Mouse (Mus musculus) midbrain, embryonic 15.5 days (tissue): Measurements from ENCODE around the gene Chpt1. TPM values are rescaled to one million over a fixed set of nuclear protein-coding genes. Genes with fewer than 3 reads are reported as not detected.
"Not testable (repeated sequence)": the region's sequence is repeated elsewhere in the genome, so short reads cannot be mapped to it uniquely, and the experiment has no call there.

Experiments used
- ATAC-seq: fragments of 200-750 bp; cut with Nextera tagmentation; replicated peaks from 2 replicates; pipeline ENCODE4 v1.8.0; 2017; ENCODE audit warnings: moderate TSS enrichment
- H3K27ac ChIP-seq: fragments of 300-500 bp; sonication (generic); 2 replicates; pipeline ENCODE4 v1.5.1; 2015; ENCODE audit warnings: mild to moderate bottlenecking, inconsistent platforms
- H3K27me3 ChIP-seq: fragments of 300-500 bp; sonication (generic); replicated peaks from 2 replicates; pipeline ENCODE4 v1.6.1; 2015; ENCODE audit warnings: inconsistent platforms
- H3K36me3 ChIP-seq: fragments of 300-500 bp; sonication (generic); replicated peaks from 2 replicates; pipeline ENCODE4 v1.6.1; 2015; ENCODE audit warnings: inconsistent platforms
- H3K4me1 ChIP-seq: fragments of 300-500 bp; sonication (generic); 2 replicates; pipeline ENCODE4 v1.6.1; 2015; ENCODE audit warnings: inconsistent platforms
- H3K4me2 ChIP-seq: fragments of 300-500 bp; sonication (generic); 2 replicates; pipeline ENCODE4 v1.6.1; 2015; ENCODE audit warnings: inconsistent platforms, mild to moderate bottlenecking, moderate library complexity
- H3K4me3 ChIP-seq: fragments of 300-500 bp; sonication (generic); 2 replicates; pipeline ENCODE4 v1.5.1; 2015; ENCODE audit warnings: mild to moderate bottlenecking, inconsistent platforms
- H3K9ac ChIP-seq: fragments of 300-500 bp; sonication (generic); 2 replicates; pipeline ENCODE4 v1.6.1; 2015; ENCODE audit warnings: mild to moderate bottlenecking, inconsistent platforms
- H3K9me3 ChIP-seq: fragments of 300-500 bp; sonication (generic); 2 replicates; pipeline ENCODE4 v1.6.1; 2016; ENCODE audit warnings: inconsistent platforms
- WGBS: fragments of 180-500 bp; shearing (Covaris S2); methylation state at CpG from one replicate; pipeline ENCODE4 v1.1.7; 2015; ENCODE audit warnings: mixed read lengths; 5-methylcytosine and 5-hydroxymethylcytosine counted together
- polyA plus RNA-seq: library from polyadenylated mRNA; unstranded; fragments of >200 nt; fragmentation: Nextera tagmentation; extraction: Ambion mirVana; gene quantifications from 2 replicates; pipeline ENCODE4 v1.2.1, GENCODE M21; 2015

Chpt1 gene
- polyA plus RNA-seq, 1 experiment from 2014 or later = 15.1 TPM

DNA sequence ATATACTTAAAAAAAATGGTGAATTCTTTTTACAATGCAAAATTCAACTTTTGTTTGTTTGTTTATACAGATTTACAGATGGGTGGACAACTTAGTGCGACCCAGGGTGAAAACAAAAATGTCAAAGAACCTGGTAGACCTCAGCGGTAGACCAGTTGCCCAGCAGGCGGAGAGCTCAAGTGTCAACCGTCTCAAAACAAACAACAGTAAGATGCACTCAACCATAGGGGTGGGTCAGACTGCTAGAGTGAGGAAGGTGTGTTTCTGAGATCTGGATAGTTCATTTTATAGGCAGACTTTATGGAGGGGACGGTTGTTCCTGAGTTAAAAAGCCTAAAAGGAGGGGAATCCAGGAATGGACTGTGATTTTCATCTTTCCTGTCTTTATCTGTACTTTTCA, 15.2 kb downstream of the Chpt1 start:
- H3K36me3 ChIP-seq = 0 out of 2 replicates have a peak, but pooled peaks cover 3% of the 10 kb centered on the region
- H3K27ac ChIP-seq = no peak overlapping the region
- H3K27me3 ChIP-seq = no peaks in the 10 kb centered on the region
- no peak for ATAC-seq
- no peak overlapping the region for H3K4me3 ChIP-seq
- WGBS = 91% methylated on average over 5 of the region's 5 CpGs
- no peaks in the 10 kb centered on the region for H3K9me3 ChIP-seq
- no peaks in the 10 kb centered on the region for H3K4me1 ChIP-seq
- H3K4me2 ChIP-seq = no peak overlapping the region
- no peak overlapping the region for H3K9ac ChIP-seq

DNA sequence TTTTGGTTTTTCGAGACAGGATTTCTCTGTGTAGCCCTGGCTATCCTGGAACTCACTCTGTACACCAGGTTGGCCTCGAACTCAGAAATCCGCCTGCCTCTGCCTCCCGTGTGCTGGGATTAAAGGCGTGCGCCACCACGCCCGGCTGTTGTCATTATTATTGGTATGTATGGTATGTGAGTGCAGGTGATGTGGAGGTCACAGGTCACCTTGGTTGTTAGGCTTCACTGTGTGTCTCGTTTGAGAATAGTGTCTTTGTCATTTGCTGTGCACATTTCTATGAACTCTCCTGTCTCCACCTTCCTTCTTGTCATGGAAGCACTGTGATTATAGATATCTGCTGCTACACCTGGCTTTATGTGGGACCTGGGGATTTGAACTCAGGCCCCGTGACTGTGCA, 21.0 kb downstream of the Chpt1 start:
- not testable (repeated sequence) for ATAC-seq, H3K4me1 ChIP-seq, H3K4me3 ChIP-seq, H3K9me3 ChIP-seq, H3K4me2 ChIP-seq, H3K36me3 ChIP-seq, H3K9ac ChIP-seq, H3K27me3 ChIP-seq, H3K27ac ChIP-seq
- WGBS = 91% methylated on average over 10 of the region's 10 CpGs

DNA sequence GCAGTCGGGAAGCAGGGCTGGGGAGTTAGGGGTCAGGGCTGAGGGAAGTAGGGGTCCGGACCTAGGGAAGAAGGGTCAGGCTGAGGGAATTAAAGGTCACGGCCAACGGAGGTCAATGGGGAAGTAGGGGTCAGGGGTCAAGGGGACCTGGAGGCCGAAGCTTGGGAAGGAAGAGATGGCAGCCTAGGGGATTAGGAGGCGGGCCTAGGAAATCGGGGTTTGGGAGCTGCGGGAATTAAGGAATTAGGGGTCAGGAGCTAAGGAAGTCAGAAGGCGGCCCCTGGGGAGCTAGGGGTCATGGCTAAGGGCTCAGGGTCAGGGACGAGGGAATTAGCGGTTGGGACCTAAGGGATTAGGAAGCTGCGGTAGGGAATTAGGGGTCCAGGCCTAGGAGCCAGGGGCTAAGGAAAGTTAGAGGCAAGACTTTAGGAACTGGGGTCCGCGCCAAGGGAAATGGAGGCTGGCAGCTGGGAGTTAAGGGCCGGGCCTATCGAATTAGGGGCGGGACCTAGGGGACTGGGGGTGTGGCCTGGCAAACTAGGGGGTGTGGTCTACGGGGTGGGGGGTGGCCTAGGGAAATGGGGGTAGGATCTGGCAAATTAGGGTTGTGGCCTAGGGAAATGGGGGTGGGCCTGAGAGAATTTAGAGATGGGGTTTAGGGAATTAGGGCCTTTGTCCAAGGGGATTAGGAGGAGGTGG, 43.6 kb downstream of the Chpt1 start:
- no peak overlapping the region for H3K27ac ChIP-seq
- 69% methylated on average over 18 of the region's 18 CpGs for WGBS
- H3K4me1 ChIP-seq = no peaks in the 10 kb centered on the region
- H3K9ac ChIP-seq = no peak overlapping the region
- H3K36me3 ChIP-seq = no peaks in the 10 kb centered on the region
- H3K4me2 ChIP-seq = no peak overlapping the region
- no peaks in the 10 kb centered on the region for H3K9me3 ChIP-seq
- ATAC-seq = no peak
- no peak overlapping the region for H3K4me3 ChIP-seq
- no peaks in the 10 kb centered on the region for H3K27me3 ChIP-seq

DNA sequence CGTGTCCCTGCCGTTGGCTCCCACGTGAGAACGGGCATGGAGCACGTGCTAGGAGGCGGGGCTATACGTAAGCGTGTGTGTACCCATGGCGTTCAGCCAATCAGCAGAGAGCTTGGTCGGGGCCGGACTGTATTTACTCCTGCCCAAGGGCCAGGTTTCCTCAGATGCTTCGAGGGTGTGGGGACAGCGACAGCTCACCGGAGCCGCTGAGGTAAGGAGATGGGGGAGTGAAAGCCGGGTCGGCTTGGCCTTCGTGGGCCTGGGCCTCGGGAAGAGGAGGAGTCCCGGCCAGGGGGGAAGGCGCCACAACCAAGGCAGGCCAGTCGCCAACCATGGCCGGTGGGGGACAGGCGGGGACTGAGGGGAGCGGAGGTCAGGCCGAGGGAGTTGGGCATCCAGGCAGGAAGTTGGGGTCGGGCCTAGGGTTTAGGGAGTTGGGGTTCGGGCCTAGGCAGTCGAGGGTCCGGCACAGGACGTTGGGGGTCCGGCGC, 44.3 kb downstream of the Chpt1 start, which contains the start of gene Sycp3:
Gene Sycp3, plus strand, starts transcription at position 68 of the 491 bp plus-strand sequence.
- 90% methylated on average over 33 of the region's 33 CpGs for WGBS
- no peaks in the 10 kb centered on the region for H3K4me1 ChIP-seq
- no peak within 1 kb of the TSS for H3K4me3 ChIP-seq
- H3K27ac ChIP-seq = no peak within 1 kb of the TSS
- no peak within 1 kb of the TSS for H3K9ac ChIP-seq
- H3K4me2 ChIP-seq = no peak within 1 kb of the TSS
- no peaks in the 10 kb centered on the region for H3K27me3 ChIP-seq
- H3K9me3 ChIP-seq = no peaks in the 10 kb centered on the region
- no peaks in the 10 kb centered on the region for H3K36me3 ChIP-seq
- ATAC-seq = 0 out of 2 replicates have a peak, but pooled peaks have one; percentile 20

DNA sequence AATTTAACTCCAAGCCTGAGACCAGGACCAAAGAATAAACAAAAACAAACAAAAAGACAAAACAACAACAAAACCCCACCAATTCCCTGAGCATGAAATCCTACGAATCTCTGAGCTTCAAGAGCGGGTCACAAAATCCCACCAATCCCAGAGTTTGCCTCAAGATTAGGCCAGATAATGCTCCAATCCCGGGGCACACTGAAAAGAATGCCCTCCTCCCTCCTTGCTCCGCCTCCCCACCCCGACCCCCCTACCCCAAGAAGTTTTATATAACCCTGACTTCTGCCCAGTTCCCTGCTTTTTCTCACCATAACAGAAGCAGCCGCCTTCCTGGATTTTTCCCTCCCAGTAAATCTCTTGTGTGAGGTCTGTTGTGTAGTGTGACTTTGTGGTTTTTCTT, 46.1 kb downstream of the Chpt1 start:
- no peak overlapping the region for H3K9ac ChIP-seq
- no peak overlapping the region for H3K4me3 ChIP-seq
- ATAC-seq = no peak
- H3K27me3 ChIP-seq = no peaks in the 10 kb centered on the region
- H3K4me1 ChIP-seq = no peaks in the 10 kb centered on the region
- H3K9me3 ChIP-seq = no peaks in the 10 kb centered on the region
- H3K27ac ChIP-seq = no peak overlapping the region
- WGBS = 37% methylated on average over 6 of the region's 6 CpGs
- no peaks in the 10 kb centered on the region for H3K36me3 ChIP-seq
- H3K4me2 ChIP-seq = no peak overlapping the region

DNA sequence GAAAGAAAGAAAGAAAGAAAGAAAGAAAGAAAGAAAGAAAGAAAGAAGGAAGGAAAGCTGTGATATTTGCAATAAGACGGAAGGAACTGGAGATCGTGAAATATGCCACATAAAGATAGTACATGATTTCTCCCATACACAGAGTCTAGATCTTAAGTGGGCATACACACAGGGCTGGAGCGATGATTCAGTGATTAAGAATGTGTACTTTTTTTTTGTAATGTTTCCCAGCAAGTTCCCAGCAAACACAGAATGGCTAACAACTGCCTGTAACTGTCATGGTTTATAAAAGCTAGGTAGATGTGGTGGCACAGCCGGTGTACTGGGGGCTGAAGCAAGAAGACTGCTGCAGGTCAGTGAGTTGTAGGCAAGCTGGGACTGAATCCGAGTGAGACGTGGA, 51.9 kb downstream of the Chpt1 start:
- Histone ChIP-seq H3K4me1 (no peaks in the 10 kb centered on the region), H3K27ac (no peak overlapping the region), H3K27me3 (no peaks in the 10 kb centered on the region), H3K9me3 (no peaks in the 10 kb centered on the region), H3K9ac (no peak overlapping the region), H3K36me3 (no peaks in the 10 kb centered on the region), H3K4me2 (no peak overlapping the region), H3K4me3 (no peak overlapping the region)
- no peak for ATAC-seq
- WGBS = 79% methylated on average over 6 of the region's 6 CpGs

DNA sequence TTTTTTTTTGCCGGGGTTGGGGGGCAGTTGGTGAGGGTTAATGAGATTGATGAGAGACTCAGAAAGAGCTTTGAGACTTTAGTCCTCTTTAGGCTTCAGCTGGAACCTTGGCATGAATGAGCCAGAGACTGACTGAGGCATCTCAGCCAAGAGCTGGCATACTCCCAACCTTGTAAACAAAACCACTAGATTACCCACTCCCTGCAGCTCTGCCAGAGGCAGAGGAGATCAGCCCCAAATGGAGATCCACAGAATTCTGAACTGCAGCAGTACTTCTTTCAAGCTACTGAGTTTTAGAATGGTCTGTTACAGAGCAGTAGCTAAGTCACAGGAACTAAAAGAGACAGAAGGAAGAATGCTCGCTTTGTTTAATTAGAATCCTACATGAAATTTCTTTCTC, 52.7 kb downstream of the Chpt1 start:
- WGBS = 77% methylated on average over 2 of the region's 2 CpGs
- Histone ChIP-seq H3K27me3 (no peaks in the 10 kb centered on the region), H3K4me2 (no peak overlapping the region), H3K27ac (no peak overlapping the region), H3K36me3 (no peaks in the 10 kb centered on the region), H3K9me3 (no peaks in the 10 kb centered on the region), H3K4me3 (no peak overlapping the region), H3K9ac (no peak overlapping the region), H3K4me1 (no peaks in the 10 kb centered on the region)
- peak; percentile 65; the same call in 1 of the 2 replicates for ATAC-seq

DNA sequence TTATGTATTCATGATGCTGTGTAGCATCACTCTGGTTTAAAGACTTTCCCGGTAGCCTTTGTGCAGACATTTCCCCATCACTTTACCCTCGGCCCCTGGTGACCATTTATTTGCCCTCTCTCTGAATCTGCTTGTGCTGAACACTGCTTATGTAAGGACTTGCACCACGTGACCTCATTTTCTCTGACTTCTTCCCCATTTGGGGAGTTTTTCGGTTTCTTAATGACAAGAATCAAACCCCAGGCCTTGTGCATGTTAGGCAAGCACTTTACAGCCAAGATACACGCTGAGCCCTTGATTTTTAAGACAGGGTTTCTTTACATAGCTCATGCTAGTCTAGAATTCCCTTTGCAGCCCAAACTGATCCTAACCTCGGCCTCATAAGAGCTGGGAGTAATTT, 62.6 kb downstream of the Chpt1 start:
- Histone ChIP-seq H3K9ac (no peak overlapping the region), H3K9me3 (no peaks in the 10 kb centered on the region), H3K4me1 (no peaks in the 10 kb centered on the region), H3K4me3 (no peak overlapping the region), H3K4me2 (no peak overlapping the region), H3K36me3 (peaks cover 19% of the 10 kb centered on the region), H3K27ac (no peak overlapping the region), H3K27me3 (no peaks in the 10 kb centered on the region)
- ATAC-seq = no peak
- 86% methylated on average over 6 of the region's 6 CpGs for WGBS

DNA sequence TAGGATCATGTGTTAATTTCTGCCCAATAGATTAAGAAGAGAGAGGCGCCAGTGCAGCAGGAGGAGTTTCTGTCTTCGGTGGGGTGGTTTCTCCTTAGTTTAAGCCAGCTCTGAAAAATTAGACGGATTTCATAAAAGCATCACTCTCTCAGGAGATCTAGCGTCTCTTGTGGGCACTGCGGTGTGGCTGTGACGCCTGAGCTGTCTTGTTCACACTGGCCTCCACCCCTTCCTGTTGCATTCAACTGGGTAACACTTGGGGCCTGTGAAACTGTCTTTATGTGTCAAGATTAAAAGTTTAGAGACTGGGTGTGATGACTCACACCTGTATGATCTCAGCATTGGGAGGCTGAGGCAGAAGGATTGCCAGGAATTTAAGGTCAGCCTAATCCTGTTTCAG, 75.9 kb downstream of the Chpt1 start:
- H3K4me3 ChIP-seq = no peak overlapping the region
- H3K9me3 ChIP-seq = no peaks in the 10 kb centered on the region
- no peak overlapping the region for H3K4me2 ChIP-seq
- no peak overlapping the region for H3K9ac ChIP-seq
- H3K27ac ChIP-seq = no peak overlapping the region
- 95% methylated on average over 6 of the region's 6 CpGs for WGBS
- ATAC-seq = no peak
- no peaks in the 10 kb centered on the region for H3K4me1 ChIP-seq
- H3K36me3 ChIP-seq = peaks cover 11% of the 10 kb centered on the region
- no peaks in the 10 kb centered on the region for H3K27me3 ChIP-seq

DNA sequence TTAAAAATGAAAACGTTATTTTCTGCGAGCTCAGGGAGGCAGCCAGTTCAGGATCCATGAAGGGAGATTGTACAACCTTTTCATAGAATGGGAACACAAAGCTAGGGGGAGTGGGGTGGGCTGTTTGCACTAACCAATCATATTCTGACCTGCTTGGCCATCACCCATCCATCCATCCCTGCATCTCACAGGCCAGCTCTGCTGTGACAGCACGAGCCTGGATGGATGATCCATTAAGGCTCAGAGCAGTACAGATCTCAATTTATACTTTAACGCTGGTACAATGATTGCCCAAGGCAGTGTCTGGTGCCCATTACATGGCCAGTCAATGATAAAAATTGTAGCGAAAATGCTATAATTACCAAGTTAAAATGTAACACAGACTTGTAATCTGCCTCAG, 77.0 kb downstream of the Chpt1 start:
- no peak; the same call in 1 of the 2 replicates for ATAC-seq
- WGBS = 70% methylated on average over 5 of the region's 5 CpGs
- Histone ChIP-seq H3K36me3 (peaks cover 8% of the 10 kb centered on the region; the same call in 1 of the 2 replicates), H3K9ac (no peak overlapping the region), H3K4me1 (no peaks in the 10 kb centered on the region), H3K4me3 (no peak overlapping the region), H3K4me2 (no peak overlapping the region), H3K9me3 (no peaks in the 10 kb centered on the region), H3K27me3 (no peaks in the 10 kb centered on the region), H3K27ac (no peak overlapping the region)

DNA sequence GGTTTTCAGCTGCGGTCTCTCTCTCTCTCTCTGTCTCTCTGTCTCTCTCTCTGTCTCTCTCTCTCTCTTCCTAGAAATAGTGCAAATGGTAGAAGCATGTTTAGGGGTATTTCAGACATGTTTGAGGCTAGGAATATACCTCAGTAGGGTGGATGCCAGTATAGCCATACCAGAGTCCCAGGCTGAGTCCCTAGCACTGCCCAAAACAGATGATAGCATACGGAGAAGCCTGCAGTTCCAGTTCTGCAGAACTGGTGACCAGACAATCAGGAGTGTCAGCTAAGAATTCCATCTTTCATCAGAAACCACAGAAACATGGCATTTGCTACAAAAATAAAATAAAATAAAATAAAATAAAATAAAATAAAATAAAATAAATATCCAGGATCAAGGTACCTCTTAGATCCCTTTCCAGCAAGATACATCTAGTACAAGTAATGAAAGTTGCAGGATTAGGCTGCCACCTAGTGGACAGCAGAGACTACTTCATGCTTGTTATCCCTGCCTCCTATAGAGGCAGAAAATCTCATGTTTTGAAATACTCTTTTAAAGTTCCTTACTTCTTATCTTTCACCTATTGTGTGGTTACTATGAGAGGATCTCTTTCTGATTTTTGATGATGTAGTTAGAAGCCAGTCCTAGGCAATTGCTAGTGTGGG, 77.6 kb downstream of the Chpt1 start:
- Histone ChIP-seq H3K9me3 (no peaks in the 10 kb centered on the region), H3K9ac (no peak overlapping the region), H3K27ac (no peak overlapping the region), H3K36me3 (peaks cover 7% of the 10 kb centered on the region; the same call in 1 of the 2 replicates), H3K4me1 (no peaks in the 10 kb centered on the region), H3K27me3 (no peaks in the 10 kb centered on the region), H3K4me2 (no peak overlapping the region), H3K4me3 (no peak overlapping the region)
- 96% methylated on average over 2 of the region's 2 CpGs for WGBS
- ATAC-seq = peak; percentile 90

DNA sequence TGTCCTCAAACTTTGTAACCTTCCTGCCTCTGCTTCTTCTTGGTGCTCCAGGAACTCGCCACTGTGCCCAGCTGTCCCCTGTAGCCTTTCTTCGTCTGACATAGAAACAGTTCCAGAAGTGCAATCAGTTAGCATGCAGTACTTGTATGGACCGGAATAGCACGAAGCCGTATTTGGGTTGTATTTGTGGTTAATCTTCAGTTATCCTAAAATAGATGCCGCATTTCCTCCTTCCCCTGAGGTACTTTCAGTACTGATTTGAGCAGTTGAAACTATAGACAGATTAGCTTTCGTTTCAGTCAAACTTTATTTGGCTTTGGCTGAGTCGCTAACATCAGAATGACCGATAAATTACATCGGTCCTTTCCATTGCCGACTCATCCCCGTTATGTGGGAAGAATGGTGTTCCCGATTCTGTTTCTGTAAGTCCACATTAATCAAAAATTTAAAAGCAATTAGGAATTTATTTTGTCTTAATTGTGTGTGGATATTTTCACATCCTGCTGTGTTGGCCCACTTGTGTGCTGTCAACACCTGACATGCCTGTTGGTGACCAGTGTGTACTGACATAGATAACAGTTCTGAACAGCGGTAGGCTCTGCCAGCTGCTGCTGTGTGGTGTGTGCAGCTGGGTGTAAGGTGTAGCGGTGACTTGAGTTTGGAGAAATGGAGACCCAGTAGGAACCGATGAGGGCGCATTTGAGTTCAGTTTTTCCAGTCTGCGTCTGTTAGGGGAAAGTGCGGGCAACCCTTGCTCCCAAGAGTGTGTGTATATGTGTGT, 83.0 kb downstream of the Chpt1 start:
- no peak overlapping the region for H3K4me2 ChIP-seq
- no peak overlapping the region for H3K9ac ChIP-seq
- peaks cover 7% of the 10 kb centered on the region; the same call in 1 of the 2 replicates for H3K36me3 ChIP-seq
- no peaks in the 10 kb centered on the region for H3K27me3 ChIP-seq
- H3K4me1 ChIP-seq = no peaks in the 10 kb centered on the region
- H3K27ac ChIP-seq = no peak overlapping the region
- ATAC-seq = no peak
- WGBS = 96% methylated on average over 19 of the region's 19 CpGs
- no peaks in the 10 kb centered on the region for H3K9me3 ChIP-seq
- no peak overlapping the region for H3K4me3 ChIP-seq
